Mouse (Mus musculus): ENCODE measurements around the gene Elf2. TPM values are rescaled to one million over a fixed set of nuclear protein-coding genes. Genes with fewer than 3 reads are reported as not detected.
"Not testable (repeated sequence)": the region's sequence is repeated elsewhere in the genome, so short reads cannot be mapped to it uniquely, and the experiment has no call there.

Elf2 gene
- polyA plus RNA-seq, 1 experiment from 2014 or later, result 50.1 TPM

DNA sequence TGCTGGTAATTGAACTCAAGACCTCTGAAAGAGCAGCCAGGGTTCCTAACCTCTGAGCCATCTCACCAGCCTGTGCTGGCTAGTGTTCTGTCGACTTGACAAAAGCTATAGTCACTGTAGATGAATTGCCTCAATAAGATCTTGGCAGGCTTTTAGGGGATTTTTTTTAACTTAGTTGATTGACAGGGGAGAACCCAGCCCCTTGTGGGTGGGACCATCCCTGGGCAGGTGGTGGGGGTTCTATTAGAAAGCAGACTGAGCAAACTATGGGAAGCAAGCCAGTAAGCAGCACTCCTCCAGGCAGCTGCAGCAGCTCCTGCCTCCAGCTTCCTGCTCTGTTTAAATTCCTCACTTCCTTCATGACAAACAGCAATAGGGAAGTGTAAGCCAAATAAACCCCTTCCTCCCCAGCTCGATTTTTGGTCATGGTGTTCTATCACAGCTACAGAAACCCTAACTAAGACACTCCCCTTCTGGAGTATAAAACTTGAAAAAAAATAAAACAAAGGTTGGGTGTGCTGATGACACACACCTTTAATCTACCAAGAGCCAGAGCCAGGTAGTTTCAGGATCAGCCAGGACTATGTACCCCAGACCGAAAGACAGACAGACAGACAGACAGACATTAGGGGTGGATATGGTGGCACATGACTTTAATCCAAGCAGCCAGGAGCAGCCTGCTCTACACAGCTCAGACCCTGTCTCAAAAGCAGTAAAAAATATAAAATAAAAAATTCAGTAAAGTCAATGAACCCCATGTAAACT lies 13.6 kb downstream of the Elf2 start:
- H3K9me3 ChIP-seq, result 0 out of 2 replicates have a peak, but pooled peaks cover 7% of the 10 kb centered on the region
- H3K4me1 ChIP-seq, result no peaks in the 10 kb centered on the region
- H3K36me3 ChIP-seq, result peaks cover 22% of the 10 kb centered on the region
- no peak overlapping the region for H3K4me3 ChIP-seq
- H3K27ac ChIP-seq (replicated peaks), result no peak overlapping the region
- H3K27me3 ChIP-seq, result no peaks in the 10 kb centered on the region
- ATAC-seq (ENCODE audit: low FRiP score, low read depth), result no peak
- 87% methylated on average over 3 of the region's 3 CpGs for WGBS
- no peak overlapping the region for H3K9ac ChIP-seq (replicated peaks)
- no peak overlapping the region for H3K4me2 ChIP-seq (replicated peaks)

DNA sequence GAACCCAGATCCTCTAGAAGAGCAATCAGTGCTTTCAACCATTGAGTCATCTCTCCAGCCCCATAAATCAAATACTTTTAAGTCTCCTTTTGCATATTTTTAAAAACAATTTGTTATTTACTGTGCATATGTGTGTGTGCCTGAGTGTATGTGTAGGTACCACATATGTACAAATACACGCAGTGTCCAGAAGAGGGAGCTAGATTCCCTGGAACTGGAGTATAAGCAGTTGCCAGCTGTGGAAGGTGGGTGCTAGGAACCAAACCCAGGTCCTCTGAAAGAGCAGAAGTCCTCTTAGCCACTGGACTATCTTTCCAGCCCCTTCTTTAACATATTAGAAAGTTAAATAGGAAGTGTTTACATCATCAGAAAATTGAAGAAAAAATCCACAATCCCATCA lies 15.0 kb downstream of the Elf2 start:
- Histone ChIP-seq H3K9ac (replicated peaks) (no peak overlapping the region), H3K4me3 (no peak overlapping the region), H3K4me1 (no peaks in the 10 kb centered on the region), H3K9me3 (0 out of 2 replicates have a peak, but pooled peaks cover 7% of the 10 kb centered on the region), H3K36me3 (peaks cover 36% of the 10 kb centered on the region), H3K27ac (replicated peaks) (no peak overlapping the region), H3K27me3 (no peaks in the 10 kb centered on the region), H3K4me2 (replicated peaks) (no peak overlapping the region)
- ATAC-seq (ENCODE audit: low FRiP score, low read depth), result no peak
- WGBS, result 89% methylated on average over 1 of the region's 1 CpGs

DNA sequence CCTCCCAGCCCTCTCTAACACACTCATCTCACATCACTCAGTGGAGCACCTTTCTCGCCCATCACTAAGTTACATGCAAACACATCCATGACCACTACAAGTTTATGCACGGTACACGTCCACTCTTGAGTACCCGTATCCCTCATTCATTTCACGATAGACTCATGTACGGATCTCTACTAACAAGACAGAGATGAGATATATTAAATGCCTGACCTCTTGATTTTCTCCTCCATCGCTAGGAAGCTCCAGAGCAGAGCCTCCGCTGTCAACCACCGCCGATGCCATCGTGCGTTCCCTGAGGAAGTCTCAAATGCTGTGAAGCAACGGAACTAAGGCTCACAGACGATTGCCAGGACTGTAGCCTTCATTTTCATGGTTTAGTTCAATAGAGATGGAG lies 17.5 kb downstream of the Elf2 start:
- WGBS, result 95% methylated on average over 14 of the region's 14 CpGs
- no peak overlapping the region for H3K4me3 ChIP-seq
- no peak for ATAC-seq (ENCODE audit: low FRiP score, low read depth)
- H3K27ac ChIP-seq (replicated peaks), result no peak overlapping the region
- H3K27me3 ChIP-seq, result no peaks in the 10 kb centered on the region
- H3K4me1 ChIP-seq, result no peaks in the 10 kb centered on the region
- H3K9me3 ChIP-seq, result 0 out of 2 replicates have a peak, but pooled peaks cover 7% of the 10 kb centered on the region
- H3K36me3 ChIP-seq, result peaks cover 52% of the 10 kb centered on the region
- H3K4me2 ChIP-seq (replicated peaks), result no peak overlapping the region
- H3K9ac ChIP-seq (replicated peaks), result no peak overlapping the region

DNA sequence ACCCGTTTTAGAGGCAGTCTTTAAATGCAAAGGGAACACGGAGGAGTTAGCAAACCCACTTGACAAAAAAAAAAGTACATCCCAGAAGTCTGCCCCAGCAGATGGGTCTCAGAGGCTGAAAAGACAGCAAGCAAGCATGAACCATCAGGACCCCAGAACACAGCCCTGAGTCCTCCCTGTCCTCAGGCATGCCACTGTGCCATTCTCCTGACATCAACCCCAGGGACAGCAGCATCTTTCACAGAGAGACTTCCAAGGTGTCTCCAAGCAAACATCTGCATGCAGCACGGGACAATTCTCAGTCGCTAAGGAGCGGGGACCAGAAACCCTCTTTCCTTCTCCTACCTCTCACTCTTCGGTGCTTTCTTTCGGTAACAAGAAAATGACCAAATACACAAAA lies 18.1 kb downstream of the Elf2 start:
- no peak overlapping the region for H3K4me3 ChIP-seq
- WGBS, result 91% methylated on average over 7 of the region's 7 CpGs
- no peak for ATAC-seq (ENCODE audit: low FRiP score, low read depth)
- no peak overlapping the region for H3K4me2 ChIP-seq (replicated peaks)
- peaks cover 52% of the 10 kb centered on the region for H3K36me3 ChIP-seq
- no peak overlapping the region for H3K27ac ChIP-seq (replicated peaks)
- no peaks in the 10 kb centered on the region for H3K4me1 ChIP-seq
- no peak overlapping the region for H3K9ac ChIP-seq (replicated peaks)
- no peaks in the 10 kb centered on the region for H3K27me3 ChIP-seq
- H3K9me3 ChIP-seq, result 0 out of 2 replicates have a peak, but pooled peaks cover 5% of the 10 kb centered on the region

DNA sequence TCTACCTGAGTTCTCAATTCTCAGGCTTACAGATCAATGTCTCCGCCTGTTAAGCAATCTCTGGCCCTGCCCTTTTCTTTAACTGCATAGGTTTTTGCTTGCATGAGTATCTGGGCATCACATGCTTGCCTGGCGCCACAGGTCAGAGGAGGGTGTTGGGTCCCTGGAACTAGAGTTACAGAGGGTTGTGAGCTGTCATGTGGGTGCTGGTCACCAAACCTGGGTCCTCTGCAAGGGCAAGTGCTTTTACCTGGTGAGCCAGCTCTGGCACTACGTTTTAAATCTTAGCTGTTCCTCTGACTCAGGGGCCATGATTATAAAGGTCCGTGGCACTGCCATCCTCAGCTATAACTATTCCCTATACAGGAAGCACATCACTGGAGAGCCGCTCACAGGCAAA lies 19.3 kb downstream of the Elf2 start:
- no peak for ATAC-seq (ENCODE audit: low FRiP score, low read depth)
- WGBS, result 95% methylated on average over 5 of the region's 5 CpGs
- Histone ChIP-seq H3K9me3 (no peaks in the 10 kb centered on the region), H3K36me3 (peaks cover 52% of the 10 kb centered on the region), H3K4me3 (no peak overlapping the region), H3K27me3 (no peaks in the 10 kb centered on the region), H3K27ac (replicated peaks) (no peak overlapping the region), H3K4me2 (replicated peaks) (no peak overlapping the region), H3K9ac (replicated peaks) (no peak overlapping the region), H3K4me1 (no peaks in the 10 kb centered on the region)

DNA sequence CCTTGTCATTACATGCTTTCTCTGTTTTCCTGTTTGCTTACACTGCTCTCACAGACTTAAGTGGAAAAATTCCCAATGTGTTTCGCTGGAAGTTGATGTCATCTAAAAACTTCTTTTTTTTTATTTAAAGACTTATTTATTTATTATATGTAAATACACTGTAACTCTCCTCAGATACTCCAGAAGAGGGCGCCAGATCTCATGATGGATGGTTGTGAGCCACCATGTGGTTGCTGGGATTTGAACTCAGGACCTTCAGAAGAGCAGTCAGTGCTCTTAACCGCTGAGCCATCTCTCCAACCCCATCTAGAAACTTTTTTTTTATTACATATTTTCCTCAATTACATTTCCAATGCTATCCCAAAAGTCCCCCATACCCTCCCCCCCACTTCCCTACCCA lies 22.4 kb downstream of the Elf2 start:
- not testable (repeated sequence) for ATAC-seq (ENCODE audit: low FRiP score, low read depth); H3K4me1 ChIP-seq; H3K9ac ChIP-seq (replicated peaks); H3K27me3 ChIP-seq; H3K4me2 ChIP-seq (replicated peaks); H3K27ac ChIP-seq (replicated peaks); H3K9me3 ChIP-seq; H3K4me3 ChIP-seq
- 90% methylated on average over 3 of the region's 3 CpGs for WGBS
- peaks cover 42% of the 10 kb centered on the region for H3K36me3 ChIP-seq

DNA sequence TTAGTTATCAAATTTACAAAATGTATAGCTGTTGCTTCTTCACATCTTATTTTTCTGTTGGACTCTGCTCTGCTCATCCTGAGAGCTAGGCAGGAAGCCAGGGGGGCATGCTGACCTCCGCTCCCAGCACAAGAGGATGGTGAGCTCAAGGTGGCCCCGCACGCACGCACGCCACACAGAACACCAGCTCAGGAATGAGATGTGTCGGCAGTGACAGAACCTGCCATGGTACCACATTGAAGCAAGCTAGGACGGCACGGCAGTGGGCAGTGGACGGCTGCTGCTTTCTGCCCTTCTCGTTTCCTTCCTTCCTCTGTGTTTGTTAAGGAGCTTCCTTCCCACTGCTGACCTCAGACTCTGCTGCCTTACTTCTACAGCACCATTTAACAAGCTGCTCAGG lies 23.6 kb downstream of the Elf2 start:
- 0 out of 2 replicates have a peak, but pooled peaks cover 3% of the 10 kb centered on the region for H3K4me1 ChIP-seq
- H3K9ac ChIP-seq (replicated peaks), result no peak overlapping the region
- H3K27me3 ChIP-seq, result no peaks in the 10 kb centered on the region
- H3K36me3 ChIP-seq, result peaks cover 32% of the 10 kb centered on the region
- H3K9me3 ChIP-seq, result no peaks in the 10 kb centered on the region
- no peak for ATAC-seq (ENCODE audit: low FRiP score, low read depth)
- no peak overlapping the region for H3K4me2 ChIP-seq (replicated peaks)
- 89% methylated on average over 10 of the region's 10 CpGs for WGBS
- H3K4me3 ChIP-seq, result no peak overlapping the region
- H3K27ac ChIP-seq (replicated peaks), result no peak overlapping the region

DNA sequence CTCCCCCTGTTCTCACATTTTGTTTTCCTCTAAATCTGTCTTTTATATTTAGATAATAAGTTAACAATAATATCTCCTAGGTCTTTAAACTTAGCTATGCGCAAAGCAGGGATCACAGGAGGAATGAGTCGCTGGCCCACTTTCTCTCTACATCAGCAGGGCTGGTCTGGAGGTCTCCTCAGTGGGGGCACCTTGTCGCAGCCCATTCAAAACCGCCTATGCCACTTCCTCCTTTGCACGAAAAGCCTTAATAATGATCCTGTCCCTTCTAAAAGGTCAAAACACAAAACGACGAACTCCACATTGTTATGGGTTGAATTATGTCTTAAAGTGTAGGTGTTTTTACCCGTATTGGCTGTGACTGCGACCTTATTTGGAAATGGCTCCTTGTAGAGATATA lies 28.8 kb downstream of the Elf2 start:
- H3K27me3 ChIP-seq, result no peaks in the 10 kb centered on the region
- no peaks in the 10 kb centered on the region for H3K9me3 ChIP-seq
- H3K9ac ChIP-seq (replicated peaks), result no peak overlapping the region
- 0 out of 2 replicates have a peak, but pooled peaks cover 3% of the 10 kb centered on the region for H3K4me1 ChIP-seq
- H3K27ac ChIP-seq (replicated peaks), result no peak overlapping the region
- ATAC-seq (ENCODE audit: low FRiP score, low read depth), result no peak
- peaks cover 8% of the 10 kb centered on the region for H3K36me3 ChIP-seq
- 53% methylated on average over 9 of the region's 9 CpGs for WGBS
- no peak overlapping the region for H3K4me2 ChIP-seq (replicated peaks)
- H3K4me3 ChIP-seq, result no peak overlapping the region

DNA sequence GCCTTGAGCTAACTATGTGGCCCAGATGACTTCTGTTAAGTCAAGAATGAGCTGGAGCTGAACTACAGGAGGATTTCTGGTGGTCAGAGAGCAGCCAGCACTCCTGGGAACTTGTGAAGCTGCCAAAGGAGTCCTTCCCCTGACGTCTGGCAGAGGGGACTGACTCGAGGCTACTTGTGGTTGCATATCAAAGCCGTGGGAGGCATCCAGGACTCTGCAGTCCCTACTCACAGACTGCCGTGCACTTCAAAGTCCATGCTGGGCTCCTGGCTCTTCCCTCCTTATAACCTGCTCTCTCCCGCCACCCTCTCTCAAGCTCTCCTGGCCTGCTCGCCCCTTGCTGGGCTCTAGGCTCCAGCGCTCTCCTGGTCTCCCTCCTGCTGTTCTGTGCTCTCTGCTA lies 30.4 kb downstream of the Elf2 start:
- H3K27me3 ChIP-seq, result no peaks in the 10 kb centered on the region
- WGBS, result 39% methylated on average over 7 of the region's 7 CpGs
- H3K9ac ChIP-seq (replicated peaks), result no peak overlapping the region
- H3K27ac ChIP-seq (replicated peaks), result no peak overlapping the region
- H3K4me3 ChIP-seq, result no peak overlapping the region
- H3K36me3 ChIP-seq, result peaks cover 17% of the 10 kb centered on the region
- 0 out of 2 replicates have a peak, but pooled peaks cover 2% of the 10 kb centered on the region for H3K4me1 ChIP-seq
- no peaks in the 10 kb centered on the region for H3K9me3 ChIP-seq
- no peak overlapping the region for H3K4me2 ChIP-seq (replicated peaks)
- ATAC-seq (ENCODE audit: low FRiP score, low read depth), result peak; percentile 27; the same call in 1 of the 2 replicates

DNA sequence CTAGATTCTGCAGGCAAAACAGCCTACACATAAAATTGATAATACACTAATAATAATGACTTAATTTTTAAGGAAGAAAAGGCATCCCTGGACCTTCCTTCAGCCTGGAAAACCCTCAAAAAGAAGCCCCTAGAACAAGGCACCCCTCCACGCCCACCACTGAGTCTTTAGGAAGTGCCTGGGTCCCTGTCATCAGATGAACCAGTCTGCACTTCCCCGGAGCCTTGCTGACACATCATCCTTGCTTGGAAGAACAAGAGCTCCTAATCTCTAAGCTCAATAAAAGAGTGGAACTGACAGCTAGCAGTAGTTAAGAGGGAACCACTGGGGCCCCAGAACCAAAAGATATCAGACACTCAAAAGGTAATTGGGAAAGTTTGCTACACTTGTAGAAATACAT lies 33.8 kb downstream of the Elf2 start:
- WGBS, result 68% methylated on average over 2 of the region's 2 CpGs
- Histone ChIP-seq H3K36me3 (peaks cover 30% of the 10 kb centered on the region), H3K27ac (replicated peaks) (no peak overlapping the region), H3K4me3 (no peak overlapping the region), H3K9ac (replicated peaks) (no peak overlapping the region), H3K4me2 (replicated peaks) (no peak overlapping the region), H3K4me1 (no peaks in the 10 kb centered on the region), H3K9me3 (no peaks in the 10 kb centered on the region), H3K27me3 (no peaks in the 10 kb centered on the region)
- no peak for ATAC-seq (ENCODE audit: low FRiP score, low read depth)

DNA sequence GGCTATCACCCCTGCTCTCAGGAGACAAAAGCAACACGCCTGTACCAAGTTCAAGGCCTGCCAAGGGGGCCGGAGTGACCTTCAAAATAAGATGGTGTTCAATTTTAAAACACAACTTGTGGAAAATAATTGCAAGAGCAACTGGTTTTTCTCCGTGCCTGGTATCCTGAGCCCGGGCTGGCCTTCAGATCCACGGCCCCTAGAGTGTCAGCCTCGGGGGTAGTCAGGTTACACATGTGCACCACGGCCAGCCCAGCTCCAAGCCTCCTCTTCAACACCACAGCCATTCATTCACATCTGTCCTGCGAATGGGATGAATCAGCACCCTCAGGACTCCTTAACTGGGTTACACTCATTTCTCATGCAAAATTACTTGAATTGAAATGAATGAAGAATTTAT lies 34.5 kb downstream of the Elf2 start:
- Histone ChIP-seq H3K4me1 (no peaks in the 10 kb centered on the region), H3K36me3 (peaks cover 33% of the 10 kb centered on the region), H3K4me3 (no peak overlapping the region), H3K27ac (replicated peaks) (no peak overlapping the region), H3K9me3 (no peaks in the 10 kb centered on the region), H3K9ac (replicated peaks) (no peak overlapping the region), H3K27me3 (no peaks in the 10 kb centered on the region), H3K4me2 (replicated peaks) (no peak overlapping the region)
- ATAC-seq (ENCODE audit: low FRiP score, low read depth), result no peak
- WGBS, result 88% methylated on average over 8 of the region's 8 CpGs

DNA sequence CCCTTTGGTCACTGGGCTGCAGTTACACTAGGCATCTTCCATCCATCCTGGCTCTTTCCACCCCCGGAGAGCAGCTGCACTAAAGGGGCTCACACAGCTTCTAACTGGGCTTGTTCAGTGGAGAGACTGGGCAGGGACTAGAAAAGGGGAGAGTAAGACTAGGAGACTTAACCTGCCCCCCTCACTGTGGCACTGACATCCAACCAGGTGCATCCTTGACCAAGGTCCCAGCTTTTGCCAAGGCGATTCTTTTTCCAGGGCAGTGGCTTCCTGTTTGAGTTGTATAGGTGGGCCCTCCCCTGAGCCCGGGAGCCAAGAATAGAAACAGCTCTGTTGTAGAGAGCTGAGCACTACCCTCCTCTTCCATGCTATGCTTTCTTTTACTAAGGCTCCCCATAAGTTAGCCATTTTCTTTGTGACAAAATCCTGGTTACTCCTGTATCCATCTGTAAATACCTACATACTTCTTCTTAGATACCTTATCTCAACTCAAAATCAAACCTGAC lies 37.4 kb downstream of the Elf2 start:
- 87% methylated on average over 3 of the region's 3 CpGs for WGBS
- H3K4me1 ChIP-seq, result no peaks in the 10 kb centered on the region

More for the DNA sequence above, 37.4 kb downstream of the Elf2 start:
- H3K27ac ChIP-seq (replicated peaks), result no peak overlapping the region
- H3K36me3 ChIP-seq, result peaks cover 31% of the 10 kb centered on the region
- no peak for ATAC-seq (ENCODE audit: low FRiP score, low read depth)
- H3K9ac ChIP-seq (replicated peaks), result no peak overlapping the region
- no peak overlapping the region for H3K4me3 ChIP-seq
- no peak overlapping the region for H3K4me2 ChIP-seq (replicated peaks)
- no peaks in the 10 kb centered on the region for H3K27me3 ChIP-seq
- no peaks in the 10 kb centered on the region for H3K9me3 ChIP-seq
